Mouse (Mus musculus) stomach, embryonic 16.5 days (tissue): ENCODE measurements around the gene Mfn1. TPM values are rescaled to one million over a fixed set of nuclear protein-coding genes. Genes with fewer than 3 reads are reported as not detected.

Experiments used
- ATAC-seq: fragments of 200-750 bp; cut with Nextera tagmentation; 2 replicates; pipeline ENCODE4 v1.8.0; 2017; ENCODE audit warnings: moderate number of reproducible peaks, moderate TSS enrichment; ENCODE audit not compliant: insufficient read depth, low FRiP score
- H3K27ac ChIP-seq: fragments of 300-500 bp; sonication (generic); 2 replicates; pipeline ENCODE4 v1.5.1; 2014; ENCODE audit warnings: low read length
- H3K27me3 ChIP-seq: fragments of 300-500 bp; sonication (generic); 2 replicates; pipeline ENCODE4 v1.6.1; 2014; ENCODE audit warnings: low read length, control low read depth, mixed read lengths; ENCODE audit not compliant: control insufficient read depth, insufficient read depth
- H3K36me3 ChIP-seq: fragments of 300-500 bp; sonication (generic); 2 replicates; pipeline ENCODE4 v1.6.1; 2014; ENCODE audit warnings: low read length; ENCODE audit not compliant: control insufficient read depth, insufficient read depth
- H3K4me1 ChIP-seq: fragments of 300-500 bp; sonication (generic); 2 replicates; pipeline ENCODE4 v1.6.1; 2014; ENCODE audit warnings: low read length, control low read depth, mixed read lengths; ENCODE audit not compliant: control insufficient read depth, insufficient read depth
- H3K4me2 ChIP-seq: fragments of 300-500 bp; sonication (generic); 2 replicates; pipeline ENCODE4 v1.6.1; 2014; ENCODE audit warnings: low read depth, low read length, mixed read lengths
- H3K4me3 ChIP-seq: fragments of 300-500 bp; sonication (generic); replicated peaks from 2 replicates; pipeline ENCODE4 v1.5.1; 2014; ENCODE audit warnings: mild to moderate bottlenecking, low read length
- H3K9ac ChIP-seq: fragments of 300-500 bp; sonication (generic); 2 replicates; pipeline ENCODE4 v1.6.1; 2014; ENCODE audit warnings: low read length
- H3K9me3 ChIP-seq: fragments of 300-500 bp; sonication (generic); replicated peaks from 2 replicates; pipeline ENCODE4 v1.6.1; 2016; ENCODE audit warnings: low read length, control low read depth; ENCODE audit not compliant: control insufficient read depth
- WGBS: fragments of 180-500 bp; shearing (Covaris S2); extraction: QIAGEN DNeasy Blood & Tissue Kit; methylation state at CpG from one replicate; pipeline ENCODE4 v1.1.7; 2014; 5-methylcytosine and 5-hydroxymethylcytosine counted together
- polyA plus RNA-seq: library from polyadenylated mRNA; unstranded; fragments of >200 nt; fragmentation: Nextera tagmentation; extraction: Ambion mirVana; gene quantifications from 2 replicates; pipeline ENCODE4 v1.2.1, GENCODE M21; 2015

Gene Mfn1
- polyA plus RNA-seq, 1 experiment from 2014 or later: 32.8 TPM

DNA sequence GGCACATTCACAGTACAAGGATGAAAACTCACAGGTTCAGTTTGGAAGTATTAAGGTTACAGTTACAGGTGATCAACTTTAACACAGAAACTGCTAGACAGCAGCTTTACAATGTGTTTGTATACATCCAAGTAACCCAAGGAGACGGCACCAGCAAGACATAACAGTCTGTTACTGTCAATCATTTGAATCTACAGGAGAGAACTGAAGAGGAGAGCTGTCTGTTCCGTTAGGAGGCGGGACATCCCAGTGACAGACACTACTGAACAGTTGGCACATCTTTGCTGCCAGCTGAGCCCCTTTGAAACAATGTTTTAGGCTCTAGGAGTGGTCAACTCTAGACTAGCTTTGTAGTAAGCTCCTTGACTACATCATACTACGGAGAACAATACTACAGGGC, 54.2 kb downstream of the Mfn1 start:
- Histone ChIP-seq H3K36me3 (no peaks in the 10 kb centered on the region; the same call in 1 of the 2 replicates), H3K9ac (no peak overlapping the region), H3K4me1 (no peaks in the 10 kb centered on the region), H3K27me3 (no peaks in the 10 kb centered on the region), H3K4me2 (no peak overlapping the region), H3K9me3 (no peaks in the 10 kb centered on the region), H3K4me3 (no peak overlapping the region), H3K27ac (no peak overlapping the region)
- WGBS: 86% methylated on average over 4 of the region's 4 CpGs
- ATAC-seq: no peak

DNA sequence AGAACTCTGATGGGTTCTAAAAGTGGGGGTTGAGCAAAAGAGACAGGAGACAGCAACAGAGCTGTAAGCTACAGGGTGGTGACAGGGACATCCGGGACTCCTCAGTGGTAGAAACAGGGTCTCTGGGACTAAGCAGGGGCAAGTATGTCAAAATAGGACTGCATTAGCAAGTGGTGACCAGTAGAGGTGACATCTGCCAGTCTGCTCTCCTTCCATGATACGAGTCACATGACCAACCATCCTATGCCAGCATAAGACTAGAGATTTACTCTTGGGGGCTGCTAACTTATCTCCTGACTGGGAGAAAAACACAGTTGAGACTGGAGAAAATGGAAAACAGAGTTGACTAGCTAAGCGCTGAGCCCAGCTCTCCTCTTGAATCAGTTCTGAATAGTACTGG, 57.0 kb downstream of the Mfn1 start:
- no peaks in the 10 kb centered on the region for H3K4me1 ChIP-seq
- no peaks in the 10 kb centered on the region for H3K9me3 ChIP-seq
- H3K9ac ChIP-seq: no peak overlapping the region
- H3K4me2 ChIP-seq: no peak overlapping the region
- no peaks in the 10 kb centered on the region for H3K27me3 ChIP-seq
- H3K27ac ChIP-seq: no peak overlapping the region
- H3K36me3 ChIP-seq: peaks cover 2% of the 10 kb centered on the region; the same call in 1 of the 2 replicates
- ATAC-seq: no peak
- no peak overlapping the region for H3K4me3 ChIP-seq
- 94% methylated on average over 3 of the region's 3 CpGs for whole genome bisulfite sequencing

DNA sequence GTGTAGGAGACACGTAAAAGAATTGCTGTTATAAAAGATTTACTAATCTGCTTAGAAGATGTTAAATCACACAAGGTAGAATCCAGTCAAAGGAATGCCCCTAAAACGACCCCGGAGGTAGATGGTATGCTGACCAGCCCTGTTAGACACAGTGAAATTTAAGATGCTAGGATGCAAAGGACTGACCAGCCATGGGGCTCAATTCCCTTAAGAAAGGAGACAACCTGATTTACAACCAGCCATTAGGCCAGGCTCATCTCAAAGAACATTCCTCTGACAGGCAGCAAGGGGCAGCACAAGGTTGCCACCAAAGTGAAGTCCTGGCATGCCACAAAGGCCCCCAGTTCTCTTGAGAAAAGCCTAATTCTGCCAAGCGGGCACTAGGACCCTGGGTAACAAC, 65.8 kb downstream of the Mfn1 start:
- no peak for ATAC-seq
- H3K9ac ChIP-seq: no peak overlapping the region
- no peaks in the 10 kb centered on the region for H3K9me3 ChIP-seq
- 0 out of 2 replicates have a peak, but pooled peaks cover 1% of the 10 kb centered on the region for H3K36me3 ChIP-seq
- no peak overlapping the region for H3K4me3 ChIP-seq
- no peaks in the 10 kb centered on the region for H3K27me3 ChIP-seq
- no peaks in the 10 kb centered on the region for H3K4me1 ChIP-seq
- 72% methylated on average over 4 of the region's 4 CpGs for WGBS
- H3K4me2 ChIP-seq: no peak overlapping the region
- no peak overlapping the region for H3K27ac ChIP-seq

DNA sequence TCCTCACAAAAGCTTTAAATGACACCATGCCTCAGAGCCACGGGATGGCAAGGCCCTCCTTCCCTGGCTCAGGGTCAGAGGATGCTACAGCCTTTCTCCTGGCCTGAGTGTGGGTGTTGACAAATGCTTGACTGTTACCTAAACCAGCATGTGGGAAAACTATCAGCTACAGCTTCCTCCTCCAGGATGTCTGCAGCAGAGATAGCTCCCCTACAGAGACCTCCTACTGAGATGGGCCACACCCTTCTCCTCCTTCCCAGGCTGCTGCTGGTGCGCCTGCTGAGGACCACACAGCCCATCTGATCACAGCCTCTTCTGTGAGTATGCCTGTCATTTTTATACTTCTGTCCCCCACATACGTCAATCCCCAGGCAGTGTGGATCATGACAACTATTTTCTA, 70.1 kb downstream of the Mfn1 start:
- Histone ChIP-seq H3K27me3 (no peaks in the 10 kb centered on the region), H3K4me3 (no peak overlapping the region), H3K27ac (no peak overlapping the region), H3K9ac (no peak overlapping the region), H3K36me3 (no peaks in the 10 kb centered on the region), H3K4me1 (no peaks in the 10 kb centered on the region), H3K9me3 (no peaks in the 10 kb centered on the region), H3K4me2 (no peak overlapping the region)
- no peak for ATAC-seq
- WGBS: 71% methylated on average over 3 of the region's 3 CpGs

DNA sequence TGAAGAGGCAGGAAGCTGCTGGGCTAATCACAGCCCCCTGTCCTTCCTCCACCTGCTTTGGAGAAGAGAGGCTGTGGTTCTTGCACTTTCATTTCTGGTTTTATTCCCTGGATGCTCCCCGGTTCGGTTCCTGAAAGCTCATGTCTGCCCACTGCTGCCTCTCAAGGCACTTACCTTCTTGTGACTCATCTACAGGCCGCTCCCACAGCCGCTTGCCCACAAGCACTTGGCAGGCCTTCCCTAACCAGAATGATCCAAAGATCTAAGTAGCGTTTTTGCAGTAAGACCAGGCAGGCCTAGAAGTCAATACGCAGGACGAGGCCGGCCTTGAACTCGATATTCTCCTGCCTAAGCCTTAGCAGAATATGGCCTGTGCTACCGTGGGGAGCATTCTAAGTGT, 71.8 kb downstream of the Mfn1 start:
- Histone ChIP-seq H3K4me3 (no peak overlapping the region), H3K27ac (no peak overlapping the region), H3K9me3 (no peaks in the 10 kb centered on the region), H3K4me1 (no peaks in the 10 kb centered on the region), H3K9ac (no peak overlapping the region), H3K4me2 (no peak overlapping the region), H3K36me3 (no peaks in the 10 kb centered on the region), H3K27me3 (no peaks in the 10 kb centered on the region)
- WGBS: 90% methylated on average over 10 of the region's 10 CpGs
- no peak for ATAC-seq

DNA sequence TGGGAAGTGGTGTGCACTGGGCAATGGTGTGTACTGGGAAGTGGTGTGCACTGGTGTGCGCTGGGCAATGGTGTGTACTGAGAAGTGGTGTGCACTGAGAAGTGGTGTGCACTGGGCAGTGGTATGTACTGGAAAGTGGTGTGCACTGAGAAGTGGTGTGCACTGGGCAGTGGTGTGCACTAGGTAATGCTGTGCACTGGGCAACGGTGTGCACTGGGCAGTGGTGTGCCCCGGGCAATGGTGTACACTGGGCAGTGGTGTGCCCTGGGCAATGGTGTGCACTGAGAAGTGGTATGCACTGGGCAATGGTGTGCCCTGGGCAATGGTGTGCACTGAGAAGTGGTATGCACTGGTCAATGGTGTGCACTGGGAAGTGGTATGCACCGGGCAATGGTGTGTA, 80.0 kb downstream of the Mfn1 start:
- Histone ChIP-seq H3K27me3 (no peaks in the 10 kb centered on the region), H3K9me3 (no peaks in the 10 kb centered on the region), H3K4me3 (no peak overlapping the region), H3K27ac (no peak overlapping the region), H3K36me3 (no peaks in the 10 kb centered on the region), H3K4me1 (no peaks in the 10 kb centered on the region), H3K9ac (no peak overlapping the region), H3K4me2 (no peak overlapping the region)
- 0 out of 2 replicates have a peak, but pooled peaks have one; percentile 25 for ATAC-seq
- 99% methylated on average over 4 of the region's 4 CpGs for WGBS

DNA sequence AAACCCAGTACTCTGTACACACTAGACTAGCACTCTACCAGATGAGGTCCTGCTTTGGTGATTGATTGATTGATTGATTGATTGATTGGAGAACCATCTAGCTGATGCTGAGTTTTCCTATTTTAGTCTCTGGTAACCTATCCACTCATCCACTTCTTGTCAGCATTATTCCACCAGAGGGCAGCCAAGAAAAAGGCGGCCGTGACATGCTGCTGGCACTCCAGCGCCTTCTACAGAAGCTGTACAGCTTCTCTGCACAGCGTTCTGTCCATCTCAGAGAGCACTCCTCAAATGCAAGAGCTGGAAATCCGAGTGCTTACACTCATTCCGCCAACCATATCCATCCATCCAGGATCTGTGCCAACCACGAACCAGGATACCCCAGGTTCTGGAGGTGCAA, 81.3 kb downstream of the Mfn1 start:
- no peak overlapping the region for H3K9ac ChIP-seq
- no peak overlapping the region for H3K27ac ChIP-seq
- no peaks in the 10 kb centered on the region for H3K36me3 ChIP-seq
- no peaks in the 10 kb centered on the region for H3K9me3 ChIP-seq
- H3K4me3 ChIP-seq: no peak overlapping the region
- H3K4me1 ChIP-seq: peaks cover 7% of the 10 kb centered on the region
- ATAC-seq: peak; percentile 73; the same call in 1 of the 2 replicates
- H3K27me3 ChIP-seq: no peaks in the 10 kb centered on the region
- no peak overlapping the region for H3K4me2 ChIP-seq
- 28% methylated on average over 7 of the region's 7 CpGs for WGBS

DNA sequence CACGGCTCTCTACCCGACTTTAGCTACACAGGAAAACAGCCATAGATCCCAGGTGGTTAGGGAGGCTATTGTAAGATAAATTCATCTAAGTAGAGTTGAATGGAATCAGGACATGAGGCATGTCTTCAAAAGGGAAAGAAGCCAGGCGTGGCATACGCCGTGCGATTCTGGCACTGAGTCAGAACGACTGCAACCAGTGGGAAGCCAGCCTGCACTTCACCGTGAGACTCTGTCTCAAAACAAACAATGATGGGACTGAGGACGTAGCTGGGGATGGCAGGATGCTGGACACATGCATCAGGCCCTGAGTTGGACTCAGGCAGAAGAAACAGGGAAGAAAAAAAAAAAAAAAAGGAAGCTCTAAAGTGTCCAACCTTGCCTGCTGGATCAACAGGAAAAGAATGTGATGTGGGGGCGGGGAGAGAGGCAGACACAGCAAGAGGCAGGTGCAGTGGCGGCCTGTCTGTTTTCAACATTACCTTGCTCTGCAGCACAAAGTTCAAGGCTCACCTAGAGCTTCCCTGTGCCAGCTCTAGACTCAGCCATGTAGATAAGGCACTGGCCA, 82.4 kb downstream of the Mfn1 start:
- Histone ChIP-seq H3K4me3 (no peak overlapping the region), H3K27ac (no peak overlapping the region), H3K27me3 (no peaks in the 10 kb centered on the region), H3K9me3 (no peaks in the 10 kb centered on the region), H3K9ac (no peak overlapping the region), H3K36me3 (no peaks in the 10 kb centered on the region), H3K4me1 (peaks cover 7% of the 10 kb centered on the region), H3K4me2 (no peak overlapping the region)
- 72% methylated on average over 11 of the region's 11 CpGs for WGBS
- ATAC-seq: no peak

DNA sequence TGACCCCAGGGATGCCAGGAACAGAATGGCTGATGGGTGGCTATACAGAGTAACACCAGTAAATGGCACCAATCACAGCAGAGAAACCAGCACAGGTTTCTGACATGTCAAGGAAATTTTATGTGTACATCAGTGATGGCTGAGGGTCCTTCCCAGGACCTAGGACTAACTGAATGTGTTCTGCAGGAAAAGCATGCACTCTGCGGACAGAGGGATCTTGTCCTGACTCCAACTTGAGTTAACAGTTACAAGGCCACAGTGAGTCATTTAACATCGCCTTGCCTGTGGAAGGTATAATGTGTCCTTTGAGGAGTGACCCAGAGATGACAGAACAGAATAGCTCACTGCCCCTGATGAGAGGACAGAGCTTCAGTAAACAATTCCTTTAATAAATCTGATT, 85.5 kb downstream of the Mfn1 start:
- H3K27me3 ChIP-seq: no peaks in the 10 kb centered on the region
- no peaks in the 10 kb centered on the region for H3K9me3 ChIP-seq
- peaks cover 7% of the 10 kb centered on the region for H3K4me1 ChIP-seq
- H3K36me3 ChIP-seq: no peaks in the 10 kb centered on the region
- H3K4me2 ChIP-seq: peak overlapping the region; percentile 61
- ATAC-seq: no peak
- WGBS: 61% methylated on average over 2 of the region's 2 CpGs
- peak overlapping the region; percentile 19; the same call in 1 of the 2 replicates for H3K4me3 ChIP-seq
- no peak overlapping the region for H3K9ac ChIP-seq
- no peak overlapping the region for H3K27ac ChIP-seq
